Mouse (Mus musculus) right cerebral cortex, adult 18-20 months (tissue): ENCODE results near the gene Esd.
A peak's percentile ranks its signal among the peaks of the same experiment; 100 is the strongest.

Experiments used
- DNase-seq: peaks from one replicate; pipeline ENCODE4 v3.0.0; 2022; ENCODE audit warnings: mixed read lengths

Gene Esd

DNA sequence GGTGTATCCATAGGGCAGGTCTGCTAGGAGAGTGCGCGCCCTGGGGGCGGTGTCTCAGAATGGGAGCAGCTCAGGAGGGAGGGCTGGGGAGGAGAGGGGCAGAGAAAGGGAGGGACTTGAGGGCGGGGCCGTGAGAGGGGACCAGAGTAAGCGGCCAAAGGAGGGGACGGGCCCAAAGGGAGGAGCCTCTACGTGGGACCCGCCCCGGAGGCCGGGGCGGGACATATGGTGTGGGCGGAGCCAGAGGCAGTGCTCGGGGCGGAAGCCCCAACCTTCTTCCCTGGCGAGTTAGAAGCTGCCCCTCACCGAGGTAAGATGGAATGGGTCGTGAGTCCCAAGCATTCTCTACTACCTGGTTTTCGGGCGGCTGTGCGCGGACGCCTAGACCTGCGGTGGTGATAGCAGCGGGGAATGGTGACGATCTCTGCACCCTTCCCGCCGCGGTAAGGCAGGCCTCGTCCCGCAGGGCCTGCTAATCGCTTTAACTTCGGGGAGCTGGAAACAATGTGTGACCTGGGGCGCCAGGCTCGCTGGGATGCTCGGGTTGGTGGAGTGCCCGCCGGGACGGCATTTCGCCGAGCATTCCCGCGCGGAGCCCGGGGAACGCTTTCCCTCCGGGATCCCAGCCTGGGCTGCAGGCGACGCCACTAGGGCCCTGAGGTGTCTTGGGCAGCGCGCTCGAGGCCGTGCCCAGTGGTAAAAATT, at the start of gene Esd:
Gene Esd, plus strand, starts transcription at position 219 of the 705 bp plus-strand sequence.
- peak; percentile 91 for DNase-seq

DNA sequence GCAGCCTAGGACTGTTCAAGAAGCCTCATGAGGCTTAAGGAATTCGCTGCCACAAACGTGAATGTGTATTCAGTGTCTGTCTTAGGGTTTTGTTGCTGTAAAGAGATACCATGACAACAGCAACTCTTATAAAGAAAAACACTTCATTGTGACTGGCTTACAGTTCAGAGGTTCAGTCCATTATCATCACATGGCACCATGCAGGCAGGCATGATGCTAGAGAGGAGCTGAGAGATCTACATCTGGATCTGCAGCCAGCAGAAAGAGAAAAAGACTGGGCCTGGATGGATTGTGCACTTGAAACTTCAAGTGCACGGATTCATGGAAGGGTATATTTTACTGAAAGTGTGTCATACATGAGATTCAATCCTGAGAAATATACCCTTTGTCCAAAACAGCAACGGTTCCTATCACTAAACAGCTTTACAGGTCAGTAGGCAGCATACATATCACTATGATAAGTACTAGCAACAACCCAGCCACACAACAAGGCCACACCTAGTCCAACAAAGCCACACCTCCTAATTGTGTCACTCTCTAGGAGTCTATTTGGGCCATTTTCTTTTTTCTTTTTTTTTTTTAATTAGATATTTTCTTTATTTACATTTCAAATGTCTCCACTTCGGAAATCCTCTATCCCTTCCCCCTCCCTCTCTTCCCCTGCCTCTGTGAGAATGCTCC, 47.7 kb upstream of the Esd start:
- no peak for DNase-seq

DNA sequence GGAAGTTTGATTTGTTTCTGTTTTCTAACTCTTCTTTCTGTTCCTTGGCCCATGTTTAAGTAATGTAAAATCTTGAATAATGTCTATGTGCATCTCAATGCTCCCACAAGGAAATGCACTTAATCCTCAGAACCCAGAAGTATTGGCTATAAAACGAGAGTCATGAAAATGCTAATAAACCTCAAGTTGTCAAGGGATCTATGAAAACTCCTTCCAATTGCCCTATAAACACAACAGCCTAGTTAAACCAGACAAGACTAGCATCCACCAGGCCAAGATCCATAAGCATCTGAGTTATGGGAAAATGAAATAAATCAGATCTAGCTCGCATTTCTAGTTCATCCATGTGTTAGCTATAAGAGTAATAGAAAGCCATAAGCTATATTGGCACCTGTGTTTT, 40.1 kb upstream of the Esd start:
- DNase-seq: no peak

DNA sequence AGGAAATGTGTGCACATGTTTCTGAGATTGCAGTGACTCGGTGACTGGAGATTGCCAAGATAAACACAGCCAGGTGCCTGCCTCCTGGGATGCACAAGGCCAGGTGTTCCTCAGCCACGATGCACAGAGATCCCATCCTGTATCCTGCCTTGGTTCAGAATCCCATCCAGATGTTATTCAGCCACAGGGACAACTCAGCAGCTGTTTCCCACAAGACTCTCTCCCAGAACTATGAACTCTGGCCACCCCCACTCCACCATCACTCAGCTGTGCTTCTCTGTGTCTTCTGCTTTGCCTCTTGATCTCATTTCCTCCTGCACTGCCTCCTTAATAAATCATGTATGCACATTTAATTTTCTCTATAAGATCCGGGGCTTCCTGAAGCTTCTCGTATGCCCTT, 35.3 kb upstream of the Esd start:
- no peak for DNase-seq

DNA sequence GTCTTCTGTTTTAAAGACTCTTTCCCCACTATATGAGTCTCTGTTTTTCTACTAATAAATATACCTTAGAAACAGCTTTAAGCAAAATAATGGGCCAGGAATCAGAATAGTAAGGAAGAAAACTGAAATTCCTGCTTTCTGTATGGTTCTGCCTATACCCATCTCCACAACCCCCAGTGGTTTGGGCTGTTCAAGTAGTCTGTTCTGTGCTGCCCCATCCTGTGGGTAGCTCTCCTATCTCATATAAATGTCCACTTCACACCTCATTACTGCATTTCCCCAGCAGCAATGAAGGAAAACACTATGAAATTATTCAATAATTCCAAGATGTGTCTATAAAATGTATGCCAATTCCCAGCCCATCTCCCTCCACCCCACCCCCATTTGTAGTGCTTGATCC, 34.7 kb upstream of the Esd start:
- no peak for DNase-seq

DNA sequence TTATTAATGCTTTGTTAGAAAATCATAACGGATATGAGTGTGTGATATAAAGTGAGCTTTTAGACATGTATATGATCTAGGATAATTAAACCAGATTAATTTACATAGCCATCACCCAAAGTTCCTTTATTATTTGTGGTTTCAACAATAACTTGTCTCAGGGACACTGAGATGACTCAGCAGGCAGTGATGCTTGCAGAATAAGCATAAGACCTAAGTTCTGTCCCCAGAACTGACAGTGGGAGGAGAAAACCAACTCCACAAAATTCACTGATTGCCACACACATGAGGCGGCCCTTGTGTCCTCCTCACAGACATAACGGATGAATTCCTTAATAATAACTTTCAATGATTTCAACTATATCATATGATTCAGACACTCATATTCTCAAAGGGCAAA, 32.9 kb upstream of the Esd start:
- no peak for DNase-seq

DNA sequence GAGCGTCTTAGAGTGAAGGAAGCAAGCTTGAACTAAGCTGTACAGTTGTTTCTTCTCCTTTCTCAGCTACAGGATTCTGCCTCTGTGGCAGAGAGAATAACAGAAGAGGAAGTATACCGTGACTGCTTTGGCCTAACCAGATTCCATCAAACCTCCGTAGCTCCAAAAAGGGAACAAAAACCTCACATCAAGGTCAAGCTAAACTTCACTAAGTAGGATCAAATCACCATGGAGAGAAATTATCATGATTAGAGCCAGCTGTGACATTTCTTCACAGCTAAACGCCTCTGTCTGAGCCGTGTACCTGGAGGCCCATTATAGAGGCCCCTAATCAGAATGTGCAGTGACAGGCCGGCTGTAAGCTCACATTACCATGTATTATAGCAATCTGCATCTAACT, 28.2 kb upstream of the Esd start:
- DNase-seq: no peak

DNA sequence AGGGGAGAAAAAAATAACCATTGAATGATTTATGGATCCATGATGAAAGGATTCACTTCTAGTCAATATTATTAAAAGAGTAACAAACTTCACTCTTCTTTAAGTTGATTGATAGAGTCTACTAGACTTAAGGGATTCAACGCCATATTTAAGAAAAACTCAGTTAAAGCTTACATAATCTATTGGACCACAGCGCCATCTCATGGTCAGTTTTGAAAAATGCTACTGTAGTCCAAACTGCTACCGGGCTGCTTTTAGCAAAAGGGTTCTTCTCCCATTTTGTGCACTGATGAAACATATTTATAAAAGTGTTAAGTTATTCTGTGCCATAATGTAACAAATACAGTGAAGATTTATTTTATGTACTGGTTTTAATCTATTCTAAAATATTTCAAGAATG, 23.0 kb upstream of the Esd start:
- DNase-seq: peak; percentile 27

DNA sequence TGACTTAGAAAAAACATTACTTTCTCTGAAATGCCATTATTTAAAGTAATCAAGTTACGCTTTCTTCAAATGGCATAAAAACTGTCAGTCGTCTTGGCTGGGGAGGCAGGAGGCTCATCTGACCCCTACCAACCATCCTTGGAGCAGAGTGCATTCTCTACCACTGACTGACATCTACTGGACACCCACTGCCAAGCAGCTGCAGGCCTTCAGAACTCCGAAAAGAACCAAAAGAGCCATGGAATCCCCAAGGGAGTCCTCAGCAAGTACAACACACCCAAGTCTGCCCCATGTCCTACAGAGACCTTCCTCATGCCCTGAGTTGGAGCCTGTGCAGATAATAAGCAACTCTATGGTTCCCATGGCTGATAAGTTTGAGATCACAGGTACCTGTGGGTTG, 8.6 kb upstream of the Esd start:
- DNase-seq: no peak

DNA sequence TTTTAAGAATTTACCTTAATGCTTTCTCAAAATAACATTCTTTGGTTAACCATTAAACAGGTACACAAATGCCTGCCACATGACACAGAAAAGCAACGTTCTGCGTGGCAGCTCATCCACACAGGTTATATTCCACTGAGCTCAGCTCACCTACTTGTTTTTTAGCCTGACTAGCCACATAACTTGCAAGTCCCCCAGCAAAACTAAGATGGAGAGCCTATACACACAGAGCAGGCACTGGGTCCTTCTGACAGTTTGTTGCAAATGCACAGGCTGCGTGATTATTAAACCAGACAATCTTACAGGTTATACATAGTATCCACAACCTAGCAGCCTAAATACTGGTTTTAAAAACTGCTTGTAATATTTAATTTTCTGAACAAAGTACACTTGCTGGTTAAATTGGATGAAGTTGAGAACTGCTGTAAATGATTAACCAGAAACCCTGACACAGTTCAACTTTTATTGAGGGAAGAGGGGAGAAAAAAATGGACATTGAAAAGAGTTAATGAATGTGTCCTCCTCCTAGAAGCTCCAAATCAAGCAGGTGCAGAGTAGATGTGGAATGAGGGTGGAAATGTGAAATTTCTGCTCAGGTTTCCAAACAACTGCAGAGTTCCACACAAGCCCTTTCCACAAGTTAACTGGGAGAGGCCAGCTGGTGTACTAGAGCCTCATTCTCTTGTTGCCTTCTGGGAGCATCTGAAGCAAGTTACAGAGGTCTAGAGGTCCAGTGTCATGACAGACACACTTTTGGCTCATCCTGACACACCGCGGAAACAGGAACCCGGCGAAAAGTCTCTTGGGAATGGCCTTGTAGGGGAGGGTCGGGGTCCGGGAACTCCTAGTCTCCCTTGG, 647 bp upstream of the Esd start:
- DNase-seq: no peak

DNA sequence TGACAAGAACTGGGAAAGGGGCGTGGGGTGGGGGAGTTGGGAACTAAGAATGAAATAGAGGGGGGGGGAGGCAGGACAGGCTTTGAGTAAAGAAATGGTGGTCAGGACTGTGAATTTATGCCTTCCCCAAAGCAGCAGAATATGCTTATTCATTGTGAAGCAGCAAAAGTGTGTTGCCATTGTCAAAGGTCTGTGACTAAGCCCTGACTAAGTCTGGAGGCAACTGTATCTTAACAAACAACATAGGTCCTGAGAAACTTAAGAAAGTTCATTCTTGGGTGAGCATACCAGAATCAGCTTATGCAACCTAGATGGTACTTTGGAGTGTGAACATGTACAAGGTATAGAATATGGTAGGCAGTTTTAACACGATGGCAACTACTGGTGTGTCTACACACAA, 1.3 kb downstream of the Esd start:
- DNase-seq: no peak

DNA sequence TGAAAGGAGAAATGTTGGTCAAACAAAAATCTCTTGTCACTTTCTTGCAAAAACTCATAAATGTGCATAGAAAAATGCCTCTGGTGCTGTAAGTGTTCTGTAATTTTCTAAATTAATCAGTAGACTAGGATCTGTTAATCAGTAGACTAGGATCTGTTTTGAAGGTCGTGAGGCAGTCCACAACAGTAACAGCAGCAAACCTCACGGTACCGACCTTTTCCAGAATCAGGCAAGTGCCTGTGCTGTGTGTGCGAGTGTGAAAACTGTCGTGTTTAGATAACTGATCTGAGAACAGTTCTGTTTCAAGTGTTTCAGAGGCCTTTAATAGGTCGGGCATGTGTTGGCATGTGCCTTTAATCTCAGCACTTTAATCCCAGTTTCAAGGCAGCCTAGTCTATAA, 3.4 kb downstream of the Esd start:
- no peak for DNase-seq

DNA sequence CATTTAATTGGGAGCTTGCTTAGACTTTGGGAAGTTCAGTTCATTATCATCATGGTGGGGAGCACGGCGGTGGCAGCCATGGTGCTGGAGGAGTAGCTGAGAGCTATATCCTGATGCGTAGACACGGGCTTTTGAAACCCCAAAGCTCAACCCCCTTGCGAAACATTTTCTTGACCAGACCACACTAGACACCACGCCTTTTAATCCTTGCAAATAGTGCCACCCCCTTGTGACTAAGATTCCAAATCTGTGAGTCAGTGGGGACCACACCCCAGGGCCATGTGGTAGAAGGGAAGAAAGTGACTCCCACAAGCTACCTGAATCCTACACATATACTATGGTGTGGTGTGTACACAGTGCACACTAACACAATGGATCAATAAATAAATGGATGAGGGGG, 4.8 kb downstream of the Esd start:
- no peak for DNase-seq

DNA sequence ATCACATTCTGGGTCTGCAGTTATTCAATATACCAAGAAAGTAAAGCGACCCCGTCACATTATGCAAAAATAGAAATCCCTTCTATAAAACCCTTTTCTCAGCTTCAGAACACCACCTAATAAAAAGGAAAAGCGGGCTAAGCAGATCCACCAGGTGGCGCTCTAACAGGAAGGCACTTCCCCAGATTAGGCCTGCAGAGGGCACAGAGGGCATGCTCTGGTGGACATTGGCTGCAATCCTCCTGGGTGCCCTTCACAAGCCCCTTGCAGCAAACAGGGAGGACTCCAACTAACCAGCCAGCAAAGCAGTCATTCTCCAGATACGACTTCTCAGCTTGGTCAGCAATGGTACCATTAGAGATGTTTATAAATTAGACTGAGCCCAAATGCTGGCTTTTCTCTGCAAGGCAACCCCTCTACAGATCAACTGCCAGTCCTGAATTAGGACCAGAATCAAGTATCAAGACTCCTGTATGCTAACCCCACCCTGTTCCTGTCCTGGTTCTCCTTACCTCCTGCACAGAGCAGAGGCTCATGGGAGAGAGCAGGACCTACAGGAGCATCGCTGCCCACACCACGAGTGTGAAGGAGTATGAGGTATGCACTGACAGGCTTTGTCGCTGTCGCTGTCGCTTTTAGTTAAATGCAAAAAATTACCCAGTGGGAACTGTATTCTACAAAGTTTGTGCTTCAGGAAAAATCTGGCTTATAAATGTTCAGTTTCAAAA, 32.3 kb downstream of the Esd start:
- peak; percentile 43 for DNase-seq

DNA sequence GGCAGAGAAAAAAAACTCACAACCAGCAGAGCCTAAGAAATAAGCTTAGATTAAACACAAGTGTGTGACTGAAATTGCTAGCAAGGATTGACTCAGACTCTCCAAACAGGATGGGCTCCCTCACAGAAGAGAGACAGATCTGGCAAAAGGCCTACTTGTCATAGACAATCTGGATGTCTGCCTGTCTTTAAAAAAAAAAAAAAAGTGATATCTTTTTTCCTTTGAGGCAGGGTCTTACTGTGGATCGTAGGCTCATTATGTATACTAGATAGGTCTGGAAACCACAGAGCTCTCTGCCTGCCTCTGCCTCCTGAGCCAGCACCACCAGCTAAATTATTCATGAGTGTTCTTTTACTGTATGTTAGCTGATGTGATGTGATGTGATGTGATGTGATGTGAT, 35.8 kb downstream of the Esd start:
- DNase-seq: no peak

DNA sequence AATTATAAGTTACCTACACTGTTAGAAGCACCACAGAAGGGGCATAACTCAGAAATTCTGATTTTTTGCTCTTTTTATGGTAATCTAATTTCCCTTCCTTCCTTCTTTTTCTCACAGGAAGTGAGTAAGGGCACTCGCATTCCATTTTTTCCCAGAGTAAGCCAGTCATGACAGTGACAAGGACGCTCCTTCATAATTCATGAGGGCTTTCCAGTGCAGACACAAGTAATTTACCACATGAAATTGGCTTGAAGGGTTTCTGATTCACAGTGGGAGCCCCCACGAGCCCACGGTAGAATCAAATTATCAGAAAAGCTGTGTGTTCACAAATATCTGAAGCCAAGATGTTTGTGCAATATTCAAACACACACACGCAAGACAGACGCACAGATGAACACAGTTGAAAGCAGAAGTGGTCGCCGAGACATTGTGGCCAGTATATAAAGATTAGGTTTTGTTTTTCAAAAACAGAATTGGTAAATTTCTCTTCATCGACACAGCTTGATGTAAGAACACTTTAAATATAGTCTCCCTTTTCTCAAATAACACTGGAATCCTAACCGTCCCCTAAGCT, 42.0 kb downstream of the Esd start:
- no peak for DNase-seq

DNA sequence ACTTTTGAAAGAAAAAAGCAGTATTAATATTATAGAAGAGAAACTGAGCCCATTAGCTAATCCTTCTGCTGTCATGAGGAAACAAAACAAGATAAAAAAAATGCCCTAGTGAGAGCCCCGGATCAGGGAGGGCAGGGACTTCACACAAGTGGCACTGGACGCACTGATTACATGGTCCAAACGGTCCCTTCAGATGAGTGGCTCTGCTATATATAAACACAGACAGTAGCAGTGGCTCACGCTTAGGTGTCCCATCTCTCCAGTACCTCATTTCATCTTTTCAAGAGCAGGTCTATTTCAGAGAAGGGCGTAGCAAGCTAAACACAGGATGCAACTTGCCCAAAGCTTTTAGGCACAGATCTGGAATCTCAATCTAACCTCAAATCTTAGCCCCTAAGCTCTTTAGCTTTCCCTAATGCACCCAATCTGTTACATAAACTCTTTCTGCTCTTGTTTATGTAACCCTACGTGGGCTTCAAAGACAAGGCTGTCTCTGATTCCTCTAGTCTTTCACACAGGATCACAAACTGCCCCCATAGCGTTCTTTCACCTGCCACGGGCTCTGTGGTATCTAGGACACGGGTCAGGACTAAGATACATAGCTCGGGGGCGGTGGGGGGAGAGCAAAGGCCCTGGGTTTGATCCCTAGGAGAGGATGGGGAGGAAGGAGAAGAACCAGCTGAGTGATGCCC, 52.3 kb downstream of the Esd start:
- no peak for DNase-seq

DNA sequence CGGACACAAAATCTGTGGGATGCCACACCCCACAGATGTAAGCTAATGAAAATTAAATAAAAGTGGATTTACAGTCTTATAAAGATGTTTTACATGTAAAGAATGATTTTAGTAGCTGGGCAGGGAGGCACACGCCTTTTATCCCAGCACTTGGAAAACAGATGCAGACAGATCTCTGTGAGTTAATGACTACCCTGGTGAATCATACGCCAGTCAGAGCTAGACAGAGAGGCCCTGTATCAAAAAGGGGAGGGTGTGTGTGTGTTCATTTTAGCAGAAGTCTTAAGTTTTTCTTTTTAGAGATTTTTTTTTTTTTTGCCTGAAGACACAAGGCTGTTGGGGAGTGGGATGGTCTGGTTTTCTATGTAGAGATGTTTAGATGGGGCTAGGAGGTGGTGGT, 55.6 kb downstream of the Esd start:
- no peak for DNase-seq

DNA sequence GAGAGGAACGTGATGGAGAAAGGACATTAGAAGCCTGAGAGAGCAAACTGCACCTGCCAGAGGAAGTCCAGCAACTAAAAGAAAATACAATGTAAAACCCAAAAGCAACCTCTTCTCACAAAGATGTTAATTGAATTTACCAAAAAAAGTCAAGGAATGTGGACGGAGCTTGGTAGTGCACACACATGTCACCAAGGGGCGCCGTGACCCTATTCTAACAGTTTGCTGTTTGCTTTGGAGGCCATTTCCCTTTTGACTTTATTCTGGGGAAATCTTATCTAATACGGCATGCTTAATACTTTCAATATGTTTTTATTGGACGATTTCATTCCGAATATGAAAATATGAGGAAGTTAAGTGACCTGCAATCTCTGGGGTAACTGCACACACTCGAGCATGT, 56.7 kb downstream of the Esd start:
- DNase-seq: no peak

DNA sequence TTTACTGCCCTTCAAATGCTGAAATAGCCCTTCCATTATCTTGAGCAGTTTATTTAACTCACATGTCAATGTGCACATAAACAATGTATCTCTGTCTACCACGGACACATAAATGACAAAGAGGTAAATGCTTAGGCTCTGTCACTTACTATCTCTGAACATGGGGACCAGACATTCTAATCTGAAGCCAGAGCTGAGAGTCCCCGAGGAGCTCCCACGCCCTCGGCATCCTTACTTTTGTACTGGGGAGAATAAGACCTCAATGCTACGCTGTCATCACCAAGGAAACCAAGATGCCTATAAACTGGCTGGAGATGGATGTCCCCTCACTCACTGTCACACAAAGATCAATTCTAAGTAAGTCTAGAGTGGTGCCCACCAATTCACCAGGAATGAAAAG, 58.4 kb downstream of the Esd start:
- no peak for DNase-seq

DNA sequence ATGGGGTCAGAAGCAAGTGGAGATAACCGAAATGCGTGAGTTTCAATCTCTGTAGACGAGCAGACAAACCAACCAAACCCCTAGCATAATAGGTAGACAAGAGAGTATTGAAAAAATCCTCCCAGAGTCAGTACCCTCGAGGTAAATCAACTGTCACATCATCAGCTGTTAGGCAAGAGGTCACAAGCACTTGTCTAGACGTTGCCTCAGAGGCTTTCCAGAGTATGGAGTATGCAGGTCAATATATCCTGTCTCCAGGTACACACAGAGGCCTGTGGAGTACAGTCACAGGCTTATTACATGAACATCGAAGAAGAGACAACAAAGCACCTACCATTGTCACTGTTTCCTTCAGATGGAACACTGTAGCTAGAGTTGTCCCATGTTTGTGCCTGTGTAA, 60.7 kb downstream of the Esd start:
- DNase-seq: no peak

DNA sequence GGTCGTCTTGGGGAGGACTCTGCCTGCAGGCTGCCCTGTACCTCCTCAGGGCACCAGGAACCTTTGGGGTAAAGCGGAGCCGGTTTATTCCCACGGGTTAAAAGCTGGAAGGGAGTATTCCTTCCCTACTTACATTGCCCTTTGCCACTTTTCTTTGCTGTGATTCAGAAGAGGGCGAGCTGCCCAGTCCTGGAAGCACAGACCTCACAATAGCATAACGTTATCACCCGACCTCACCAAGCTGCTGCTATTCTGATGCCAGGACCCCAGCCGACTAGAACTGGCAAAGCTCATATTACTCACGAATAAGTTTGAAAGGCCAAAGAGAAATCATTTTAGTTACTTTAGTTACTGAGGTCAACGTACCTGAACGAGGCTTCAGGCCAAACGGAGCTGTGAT, 62.8 kb downstream of the Esd start:
- DNase-seq: no peak
